Mouse (Mus musculus): ENCODE measurements around the gene Rabgap1l.
"Not testable (repeated sequence)": the region's sequence is repeated elsewhere in the genome, so short reads cannot be mapped to it uniquely, and the experiment has no call there.

Gene Rabgap1l

GRCm38 (mm10) chr1:160692224-160693093 is 100.6 kb downstream of the Rabgap1l start:
- no peak for DNase-seq

GRCm38 (mm10) chr1:160691196-160691590 is 101.8 kb downstream of the Rabgap1l start:
- no peak for DNase-seq

GRCm38 (mm10) chr1:160690516-160691195 is 102.4 kb downstream of the Rabgap1l start:
- no peak for DNase-seq

- DNase-seq: no peak
These were observed 103.5 kb downstream of the Rabgap1l start for GRCm38 (mm10) chr1:160689511-160689910.

- DNase-seq: no peak
These were observed 108.8 kb downstream of the Rabgap1l start for GRCm38 (mm10) chr1:160684251-160684650.

GRCm38 (mm10) chr1:160681398-160682050 is 111.5 kb downstream of the Rabgap1l start:
- no peak for DNase-seq

- no peak for DNase-seq
These were observed 118.2 kb downstream of the Rabgap1l start for GRCm38 (mm10) chr1:160674763-160675162.

- no peak for DNase-seq
These were observed 120.8 kb downstream of the Rabgap1l start for GRCm38 (mm10) chr1:160672088-160672814.

GRCm38 (mm10) chr1:160655806-160656470 is 137.1 kb downstream of the Rabgap1l start:
- DNase-seq: no peak

- DNase-seq: no peak
These were observed 141.3 kb downstream of the Rabgap1l start for GRCm38 (mm10) chr1:160651691-160652090.

GRCm38 (mm10) chr1:160645416-160645815 is 147.6 kb downstream of the Rabgap1l start:
- DNase-seq: no peak

GRCm38 (mm10) chr1:160628213-160628932 is 164.6 kb downstream of the Rabgap1l start:
- no peak for DNase-seq

GRCm38 (mm10) chr1:160624354-160625120 is 168.5 kb downstream of the Rabgap1l start:
- DNase-seq: not testable (repeated sequence)

- no peak for DNase-seq
These were observed 174.8 kb downstream of the Rabgap1l start for GRCm38 (mm10) chr1:160618201-160618600.

- no peak for DNase-seq
These were observed 186.6 kb downstream of the Rabgap1l start for GRCm38 (mm10) chr1:160606425-160606824.

- DNase-seq: not testable (repeated sequence)
These were observed 189.7 kb downstream of the Rabgap1l start for GRCm38 (mm10) chr1:160603312-160603711.

- DNase-seq: no peak
These were observed 195.6 kb downstream of the Rabgap1l start for GRCm38 (mm10) chr1:160597369-160597768.

- DNase-seq: peak; percentile 8 to 46
These were observed 196.1 kb downstream of the Rabgap1l start for GRCm38 (mm10) chr1:160596948-160597270.

- no peak for DNase-seq
These were observed 196.6 kb downstream of the Rabgap1l start for GRCm38 (mm10) chr1:160596252-160596947.

GRCm38 (mm10) chr1:160594576-160594975 is 198.4 kb downstream of the Rabgap1l start:
- no peak for DNase-seq

All from kidney, postnatal 36 days (tissue).